Mouse (Mus musculus) cerebellum, adult 9-10 months (tissue): Measurements from ENCODE around the gene Selenot.
"Not testable (repeated sequence)": the region's sequence is repeated elsewhere in the genome, so short reads cannot be mapped to it uniquely, and the experiment has no call there.

Experiments used
- DNase-seq: peaks from one replicate; pipeline ENCODE4 v3.0.0; 2022

The Selenot gene

GRCm38 (mm10) chr3:58576137-58577066 lies at the start of gene Selenot:
Gene Selenot (plus strand): TSS chr3:58576636.
- DNase-seq = peak; percentile 98

GRCm38 (mm10) chr3:58536573-58536972 lies 39.9 kb upstream of the Selenot start:
- DNase-seq = no peak

- no peak for DNase-seq
These were observed 24.2 kb upstream of the Selenot start for GRCm38 (mm10) chr3:58552001-58552811.

- no peak for DNase-seq
These were observed 19.8 kb upstream of the Selenot start for GRCm38 (mm10) chr3:58556649-58557048.

GRCm38 (mm10) chr3:58559887-58560286 lies 16.5 kb upstream of the Selenot start:
- no peak for DNase-seq

GRCm38 (mm10) chr3:58561437-58561836 lies 15.0 kb upstream of the Selenot start:
- DNase-seq = no peak

- DNase-seq = no peak
These were observed 5.6 kb upstream of the Selenot start for GRCm38 (mm10) chr3:58570821-58571220.

- DNase-seq = no peak
These were observed 649 bp downstream of the Selenot start for GRCm38 (mm10) chr3:58577067-58577503.

- DNase-seq = peak; percentile 24
These were observed 1.1 kb downstream of the Selenot start for GRCm38 (mm10) chr3:58577506-58578050.

- DNase-seq = no peak
These were observed 5.1 kb downstream of the Selenot start for GRCm38 (mm10) chr3:58581530-58581929.

- no peak for DNase-seq
These were observed 5.9 kb downstream of the Selenot start for GRCm38 (mm10) chr3:58582297-58582696.

GRCm38 (mm10) chr3:58582788-58583426 lies 6.5 kb downstream of the Selenot start:
- DNase-seq = no peak

GRCm38 (mm10) chr3:58590544-58590943 lies 14.1 kb downstream of the Selenot start:
- not testable (repeated sequence) for DNase-seq

GRCm38 (mm10) chr3:58592666-58593065 lies 16.2 kb downstream of the Selenot start:
- not testable (repeated sequence) for DNase-seq

GRCm38 (mm10) chr3:58593623-58594022 lies 17.2 kb downstream of the Selenot start:
- no peak for DNase-seq

- DNase-seq = no peak
These were observed 32.1 kb downstream of the Selenot start for GRCm38 (mm10) chr3:58608506-58608905.

GRCm38 (mm10) chr3:58609985-58610384 lies 33.5 kb downstream of the Selenot start:
- no peak for DNase-seq

GRCm38 (mm10) chr3:58621066-58621465 lies 44.6 kb downstream of the Selenot start:
- DNase-seq = no peak

GRCm38 (mm10) chr3:58622665-58623394 lies 46.4 kb downstream of the Selenot start:
- DNase-seq = no peak

GRCm38 (mm10) chr3:58624981-58625380 lies 48.5 kb downstream of the Selenot start:
- no peak for DNase-seq

- DNase-seq = no peak
These were observed 55.3 kb downstream of the Selenot start for GRCm38 (mm10) chr3:58631693-58632092.
